Mouse (Mus musculus) megakaryocyte, embryonic 14.5 days (primary cell): ENCODE measurements around the gene Lpcat2.

Source experiments
- FLI1 ChIP-seq: IDR thresholded peaks from 2 replicates; pipeline ENCODE4 v1.6.1; 2012; ENCODE audit warnings: low read length, inconsistent platforms, mixed read lengths
- GATA1 ChIP-seq: IDR thresholded peaks from 3 replicates; pipeline ENCODE4 v1.6.1; 2012; ENCODE audit warnings: mixed read lengths, low read length, inconsistent platforms, borderline replicate concordance

DNA sequence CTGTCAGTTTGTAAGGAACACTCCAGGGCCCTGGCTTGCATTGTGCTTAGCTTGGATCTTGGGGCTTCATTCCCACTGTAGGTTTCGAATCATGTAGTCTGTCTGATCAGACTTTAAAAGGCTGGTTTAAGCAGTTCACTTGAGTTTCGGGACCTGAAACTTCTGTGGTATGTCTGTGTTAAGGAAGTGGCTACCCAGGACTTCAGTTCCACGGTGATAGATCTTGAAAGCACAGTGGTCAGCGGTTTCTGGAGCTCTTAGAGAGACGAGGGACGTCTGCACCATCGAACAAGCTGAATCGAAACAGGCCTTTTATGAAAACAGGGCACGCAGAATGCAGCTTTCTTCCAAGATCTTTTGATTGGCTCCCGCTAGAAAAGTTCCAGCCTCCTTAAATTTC is 20.7 kb downstream of the Lpcat2 start:
- TF ChIP-seq GATA1 (no peak), FLI1 (no peak)
